Mouse (Mus musculus) embryo, embryonic 11 days (tissue): ENCODE results near the gene Tmod3.
"Not testable (repeated sequence)": the region's sequence is repeated elsewhere in the genome, so short reads cannot be mapped to it uniquely, and the experiment has no call there.

Experiments
- DNase-seq: peaks from one replicate; pipeline ENCODE4 v3.0.0-alpha.2; 2015

The Tmod3 gene

GRCm38 (mm10) chr9:75494407-75495005 lies 65.0 kb downstream of the Tmod3 start:
- DNase-seq = no peak

- not testable (repeated sequence) for DNase-seq
Measured at GRCm38 (mm10) chr9:75488255-75488654, 71.2 kb downstream of the Tmod3 start.

- DNase-seq = no peak
Measured at GRCm38 (mm10) chr9:75485231-75485630, 74.2 kb downstream of the Tmod3 start.

GRCm38 (mm10) chr9:75480536-75481075 lies 78.9 kb downstream of the Tmod3 start:
- no peak for DNase-seq

- no peak for DNase-seq
Measured at GRCm38 (mm10) chr9:75479106-75479725, 80.2 kb downstream of the Tmod3 start.

GRCm38 (mm10) chr9:75477212-75477611 lies 82.2 kb downstream of the Tmod3 start:
- no peak for DNase-seq

- DNase-seq = peak; percentile 32
Measured at GRCm38 (mm10) chr9:75468297-75468696, 91.2 kb downstream of the Tmod3 start.

- no peak for DNase-seq
Measured at GRCm38 (mm10) chr9:75467581-75467980, 91.9 kb downstream of the Tmod3 start.

GRCm38 (mm10) chr9:75466641-75467040 lies 92.8 kb downstream of the Tmod3 start:
- no peak for DNase-seq

- DNase-seq = no peak
Measured at GRCm38 (mm10) chr9:75465856-75466255, 93.6 kb downstream of the Tmod3 start.

GRCm38 (mm10) chr9:75463050-75463660 lies 96.3 kb downstream of the Tmod3 start:
- DNase-seq = no peak

GRCm38 (mm10) chr9:75455684-75456083 lies 103.8 kb downstream of the Tmod3 start:
- DNase-seq = no peak

GRCm38 (mm10) chr9:75453994-75454393 lies 105.5 kb downstream of the Tmod3 start:
- no peak for DNase-seq

- DNase-seq = no peak
Measured at GRCm38 (mm10) chr9:75448021-75448420, 111.4 kb downstream of the Tmod3 start.
